8 mouse cellular contexts compared by ENCODE assay signal in the genomic region with DNA sequence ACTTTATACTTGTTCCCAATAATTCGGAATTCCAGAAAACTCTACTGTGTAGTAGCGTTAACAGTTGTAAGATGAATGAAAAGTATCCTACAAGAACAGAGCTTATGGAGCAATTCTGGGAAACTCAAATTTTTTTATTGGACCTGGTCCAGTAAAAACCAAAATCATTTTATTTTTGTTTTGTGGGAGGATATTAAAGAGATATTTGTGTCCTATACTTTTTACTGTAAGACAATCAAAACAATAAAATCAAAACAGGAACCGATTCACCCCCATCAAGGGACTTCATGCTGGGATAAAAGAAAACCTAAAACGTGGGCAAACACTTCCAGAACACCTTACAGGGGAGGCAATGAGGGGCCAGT. TPM values are rescaled to one million over a fixed set of nuclear protein-coding genes. Genes with fewer than 3 reads are reported as not detected.
DNase-seq lines count a peak whose midpoint lies in the region; ATAC-seq and TF ChIP-seq lines count a peak whose summit lies in the region.

No protein-coding gene starts in this region.

- no peaks in the 10 kb centered on the region for H3K36me3 ChIP-seq in lung, embryonic 14.5 days (ENCODE audit: insufficient read depth)
- no peaks in the 10 kb centered on the region for H3K36me3 ChIP-seq in intestine, embryonic 16.5 days (ENCODE audit: control insufficient read depth, insufficient read depth, low read length)
- H3K36me3 ChIP-seq in neural tube, embryonic 13.5 days, result no peaks in the 10 kb centered on the region

- peak; percentile 19 for DNase-seq in cerebellum, adult 11-12 months
- no peak for DNase-seq in cerebellum, postnatal 14 days
- DNase-seq in lung, embryonic 14.5 days, result no peak
- no peak for DNase-seq in lung, postnatal 4 days
- DNase-seq in urinary bladder, postnatal 25 days (ENCODE audit: low spot score), result no peak
- DNase-seq in spleen, postnatal 36 days (ENCODE audit: low spot score in 2 of 2), result no peak

- peak overlapping the region; percentile 91 for H3K4me3 ChIP-seq in lung, embryonic 14.5 days (ENCODE audit: low read depth, low read length)
- peak overlapping the region; percentile 57 for H3K4me3 ChIP-seq in intestine, embryonic 16.5 days (ENCODE audit: low read length)
- H3K4me3 ChIP-seq in neural tube, embryonic 13.5 days, result peak overlapping the region; percentile 41

- no peak for TF ChIP-seq CTCF in lung, embryonic 14.5 days (IDR thresholded peaks at IDR 0.05; ENCODE audit: low read depth)

- 16% methylated on average over 4 of the region's 4 CpGs for WGBS in lung, embryonic 14.5 days
- WGBS in intestine, embryonic 16.5 days, result 19% methylated on average over 4 of the region's 4 CpGs
- 21% methylated on average over 4 of the region's 4 CpGs for WGBS in neural tube, embryonic 13.5 days

- H3K27ac ChIP-seq in lung, embryonic 14.5 days (ENCODE audit: low read depth), result peak overlapping the region; percentile 83
- H3K27ac ChIP-seq in intestine, embryonic 16.5 days (ENCODE audit: low read length), result peak overlapping the region; percentile 76; the same call in 1 of the 2 replicates
- H3K27ac ChIP-seq in neural tube, embryonic 13.5 days (replicated peaks), result peak overlapping the region; percentile 71

- H3K9me3 ChIP-seq in lung, embryonic 14.5 days (ENCODE audit: low read depth, low read length), result no peaks in the 10 kb centered on the region
- H3K9me3 ChIP-seq in intestine, embryonic 16.5 days (ENCODE audit: control insufficient read depth, low read length), result no peaks in the 10 kb centered on the region
- no peaks in the 10 kb centered on the region for H3K9me3 ChIP-seq in neural tube, embryonic 13.5 days

- no peaks in the 10 kb centered on the region for H3K27me3 ChIP-seq in lung, embryonic 14.5 days (ENCODE audit: insufficient read depth, low read length)
- H3K27me3 ChIP-seq in intestine, embryonic 16.5 days (replicated peaks; ENCODE audit: control insufficient read depth, insufficient read depth, low read length), result no peaks in the 10 kb centered on the region
- H3K27me3 ChIP-seq in neural tube, embryonic 13.5 days, result peaks cover 3% of the 10 kb centered on the region; the same call in 1 of the 2 replicates

- H3K4me1 ChIP-seq in lung, embryonic 14.5 days (ENCODE audit: insufficient read depth), result no peaks in the 10 kb centered on the region; the same call in 1 of the 2 replicates
- H3K4me1 ChIP-seq in intestine, embryonic 16.5 days (ENCODE audit: control insufficient read depth, insufficient read depth, low read length), result peaks cover 21% of the 10 kb centered on the region
- H3K4me1 ChIP-seq in neural tube, embryonic 13.5 days (replicated peaks), result peaks cover 26% of the 10 kb centered on the region

- ATAC-seq in lung, embryonic 14.5 days (ENCODE audit: insufficient read depth), result no peak
- peak; percentile 1; the same call in 1 of the 2 replicates for ATAC-seq in intestine, embryonic 16.5 days
- 0 out of 2 replicates have a peak, but pooled peaks have one; percentile 1 for ATAC-seq in neural tube, embryonic 13.5 days (ENCODE audit: low read depth)

- no peak overlapping the region for H3K9ac ChIP-seq in lung, embryonic 14.5 days
- H3K9ac ChIP-seq in intestine, embryonic 16.5 days (ENCODE audit: low read depth, low read length), result peak overlapping the region; percentile 61
- peak overlapping the region; percentile 56 for H3K9ac ChIP-seq in neural tube, embryonic 13.5 days

- peak overlapping the region; percentile 64 for H3K4me2 ChIP-seq in lung, embryonic 14.5 days
- H3K4me2 ChIP-seq in intestine, embryonic 16.5 days (ENCODE audit: low read depth, low read length), result peak overlapping the region; percentile 55
- H3K4me2 ChIP-seq in neural tube, embryonic 13.5 days, result peak overlapping the region; percentile 56

RNA-seq across cellular contexts. Expression of gene Hsd17b12, which starts 0.7 kb away (rescaled TPM):
- polyA plus RNA-seq in lung, embryonic 14.5 days (2014; fragmentation: Nextera tagmentation; extraction: Ambion mirVana), result 127 and 128 TPM in 2 replicates
- 175 and 183 TPM in 2 replicates for polyA plus RNA-seq in intestine, embryonic 16.5 days (2015; fragmentation: Nextera tagmentation; extraction: Ambion mirVana)
- polyA plus RNA-seq in neural tube, embryonic 13.5 days (2015; fragmentation: Nextera tagmentation; extraction: Ambion mirVana), result 122 and 132 TPM in 2 replicates

Comparison
In these comparisons a context has a peak if more than half of its experiments do, and no peak if none do; other contexts are left out.
1. H3K4me3 ChIP-seq: peak in every context shown above with its lines; median percentile 91 in lung, embryonic 14.5 days; 57 in intestine, embryonic 16.5 days; 41 in neural tube, embryonic 13.5 days.